Mouse (Mus musculus): Measurements from ENCODE around the gene Exoc6b.

DNA sequence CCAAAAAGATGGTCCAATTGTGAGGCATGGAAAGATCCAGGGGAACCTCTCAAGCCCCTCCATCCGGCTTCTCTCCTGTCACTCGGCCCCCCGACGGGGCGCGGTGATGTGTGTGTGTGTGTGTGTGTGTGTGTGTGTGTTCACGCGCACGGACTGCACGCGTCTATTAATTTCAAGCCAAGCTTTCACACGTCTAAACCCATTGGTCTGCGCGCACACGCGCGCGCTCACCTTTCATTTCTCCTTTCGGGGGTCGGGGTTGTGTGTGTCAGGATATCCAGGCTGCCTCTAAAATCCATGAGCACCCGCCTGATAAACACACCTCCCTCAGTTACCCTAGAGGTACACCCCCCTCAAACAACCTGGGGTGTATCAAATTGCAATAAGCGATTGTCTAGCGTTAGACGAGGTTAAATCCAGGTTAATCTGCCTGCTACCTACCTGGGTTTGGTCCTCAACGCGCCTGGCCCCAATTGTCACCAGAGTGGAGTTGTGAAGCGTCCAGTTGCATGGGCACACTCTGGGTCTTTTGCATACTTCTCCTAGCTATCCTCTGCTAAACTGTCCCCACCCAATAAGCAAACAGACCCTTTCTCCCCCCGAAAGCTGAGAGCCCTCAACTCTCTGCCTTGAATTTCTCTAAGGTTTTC lies 482.6 kb downstream of the Exoc6b start:
- TF ChIP-seq CTCF (IDR thresholded peaks at IDR 0.05; ENCODE audit: low read depth, low read length) (no peak), POLR2A (IDR thresholded peaks at IDR 0.05; ENCODE audit: extremely low read depth, insufficient read depth, low read length) (no peak)
